Mouse (Mus musculus): ENCODE data around the gene Arid2.

Gene Arid2

DNA sequence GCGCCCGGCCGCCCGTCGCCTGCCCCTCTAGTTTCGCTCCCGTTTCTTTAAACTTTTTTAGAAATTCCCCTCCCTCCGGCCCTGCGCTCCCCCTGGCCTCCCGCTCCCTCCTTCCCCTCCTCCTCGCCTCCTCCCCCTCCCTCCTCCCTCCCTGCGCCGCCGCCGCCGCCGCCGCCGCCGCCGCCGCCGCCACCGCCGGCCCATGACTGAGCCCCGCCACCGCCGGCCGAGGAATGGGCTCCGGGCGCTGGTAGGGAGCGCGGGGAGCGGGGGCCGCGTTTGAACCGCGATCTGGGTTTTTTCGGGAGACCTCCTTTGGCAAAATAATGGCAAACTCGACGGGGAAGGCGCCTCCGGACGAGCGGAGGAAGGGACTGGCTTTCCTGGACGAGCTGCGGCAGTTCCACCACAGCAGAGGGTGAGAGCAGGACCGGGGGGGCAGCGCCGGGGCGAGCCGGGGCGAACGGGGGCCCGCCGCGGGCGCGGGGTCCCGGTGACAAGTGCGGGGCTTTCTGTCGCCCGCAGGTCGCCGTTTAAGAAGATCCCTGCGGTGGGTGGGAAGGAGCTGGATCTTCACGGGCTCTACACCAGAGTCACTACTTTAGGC lies at the start of gene Arid2:
Arid2 (plus strand) TSS at position 150 of the 607 bp plus-strand sequence.
- DNase-seq (ENCODE audit: low read depth, low spot score), result peak; percentile 67

DNA sequence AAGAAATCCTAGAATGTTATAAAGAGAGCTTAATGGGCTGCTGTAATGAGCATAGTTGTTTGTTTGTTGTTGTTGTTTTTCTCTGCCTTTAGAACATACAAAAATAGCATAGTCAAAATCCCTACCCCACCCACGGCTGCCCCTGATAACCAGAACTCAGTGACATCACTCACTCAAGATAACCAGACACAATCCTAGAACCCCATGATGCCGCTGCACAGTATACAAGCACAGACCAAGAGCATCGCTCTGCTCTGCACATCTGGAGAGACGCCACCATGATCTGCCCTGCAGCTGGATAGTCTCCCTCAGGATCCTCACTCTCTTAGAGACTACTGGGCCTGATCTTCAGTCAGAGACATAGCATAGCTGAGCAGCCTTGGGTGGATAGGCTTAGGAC lies 49.2 kb upstream of the Arid2 start:
- no peak for DNase-seq (ENCODE audit: low read depth, low spot score)

DNA sequence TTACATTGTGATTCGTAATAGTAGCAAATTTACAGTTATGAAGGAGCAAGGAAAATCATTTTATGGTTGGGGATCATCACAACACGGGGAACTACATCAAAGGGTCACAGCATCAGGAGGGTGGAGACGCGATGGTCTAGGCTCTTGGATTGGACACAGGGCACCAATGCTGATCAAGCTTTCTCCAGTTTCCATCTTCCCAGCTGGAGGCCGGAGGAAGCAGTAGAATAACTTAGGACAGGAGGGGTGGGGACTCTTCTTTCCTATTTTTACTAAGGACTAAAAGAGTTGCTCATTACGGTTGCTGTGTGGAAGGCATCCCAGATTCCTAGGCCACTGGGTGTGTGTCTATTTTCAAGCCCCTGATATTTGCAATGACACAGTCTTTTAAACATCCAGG lies 43.1 kb upstream of the Arid2 start:
- DNase-seq (ENCODE audit: low read depth, low spot score), result peak; percentile 93

DNA sequence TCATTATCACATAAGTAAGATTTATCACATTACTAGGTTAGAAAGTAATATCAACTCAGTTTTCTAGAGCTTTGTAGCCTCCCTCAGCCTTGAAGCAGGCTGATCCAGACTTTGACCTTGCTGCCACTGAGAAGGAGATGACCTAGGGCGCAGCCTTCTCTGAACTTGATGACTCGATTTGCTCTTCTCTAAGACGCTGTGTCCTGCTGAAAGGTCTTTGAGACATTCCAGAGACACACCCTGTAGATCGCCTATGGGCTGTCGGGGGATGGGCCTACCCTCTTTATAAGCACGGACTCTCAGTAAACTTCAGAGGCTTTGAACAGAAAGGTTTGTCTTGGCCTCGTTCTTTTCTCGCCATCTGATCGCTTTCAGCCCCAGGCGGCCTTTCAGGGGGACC lies 42.6 kb upstream of the Arid2 start:
- peak; percentile 99 for DNase-seq (ENCODE audit: low read depth, low spot score)

DNA sequence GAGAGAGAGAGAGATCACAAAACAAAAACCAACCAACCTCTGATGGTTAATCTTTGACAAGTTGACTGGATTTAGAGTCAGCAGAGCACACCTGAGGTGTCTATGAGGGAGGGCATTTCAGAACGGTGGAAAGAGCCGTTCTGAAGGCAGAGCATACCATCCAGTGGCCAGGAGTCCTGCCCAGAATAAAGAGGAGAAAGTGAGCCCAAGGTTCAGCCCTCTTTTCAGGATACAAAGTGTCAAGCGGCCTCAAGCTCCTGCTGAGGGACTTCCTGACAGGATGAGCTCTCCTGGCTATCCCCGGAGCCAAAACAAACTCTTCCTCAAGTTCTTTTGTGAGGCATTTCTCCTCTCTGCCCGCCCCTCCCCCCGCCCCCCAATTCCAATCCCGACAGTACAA lies 33.5 kb upstream of the Arid2 start:
- peak; percentile 97 for DNase-seq (ENCODE audit: low read depth, low spot score)

DNA sequence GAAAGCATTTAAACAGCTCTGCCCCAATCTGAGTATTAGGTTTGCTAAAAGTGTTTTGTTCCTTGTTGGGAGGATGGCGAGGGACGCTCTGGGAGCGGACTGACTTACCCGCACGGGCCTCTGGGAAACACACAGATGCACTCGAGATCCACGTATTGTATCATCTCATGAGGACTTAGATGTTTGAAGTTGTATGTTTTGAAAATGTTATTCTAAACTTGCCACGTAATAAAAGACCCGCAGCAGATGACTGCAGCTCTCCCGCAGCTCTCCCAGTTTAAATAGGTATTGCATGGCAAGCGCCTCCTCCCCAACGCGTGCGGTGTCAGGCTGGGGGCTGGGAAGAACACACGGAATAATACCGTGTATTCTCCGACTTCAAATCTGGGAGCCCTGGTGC lies 33.0 kb upstream of the Arid2 start:
- no peak for DNase-seq (ENCODE audit: low read depth, low spot score)

DNA sequence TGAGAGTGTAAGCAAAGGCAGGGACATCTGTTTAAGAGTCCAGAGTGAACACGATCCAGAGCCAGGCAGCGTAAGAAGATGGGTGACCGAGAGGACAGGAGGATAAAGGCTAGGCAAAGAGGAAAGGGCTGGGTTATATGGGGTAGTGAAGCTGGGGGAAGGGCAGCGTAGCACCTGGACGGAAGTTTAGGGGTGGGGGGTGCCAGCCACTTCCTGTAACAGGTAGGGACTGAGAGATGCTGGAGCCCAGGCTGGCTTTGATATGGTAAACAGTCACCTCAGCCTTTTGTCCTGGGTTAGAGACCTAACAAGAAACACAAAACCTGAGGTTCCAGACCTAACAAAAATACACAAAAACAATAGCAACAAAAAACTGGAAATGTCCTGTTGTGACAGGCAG lies 29.5 kb upstream of the Arid2 start:
- DNase-seq (ENCODE audit: low read depth, low spot score), result peak; percentile 89

DNA sequence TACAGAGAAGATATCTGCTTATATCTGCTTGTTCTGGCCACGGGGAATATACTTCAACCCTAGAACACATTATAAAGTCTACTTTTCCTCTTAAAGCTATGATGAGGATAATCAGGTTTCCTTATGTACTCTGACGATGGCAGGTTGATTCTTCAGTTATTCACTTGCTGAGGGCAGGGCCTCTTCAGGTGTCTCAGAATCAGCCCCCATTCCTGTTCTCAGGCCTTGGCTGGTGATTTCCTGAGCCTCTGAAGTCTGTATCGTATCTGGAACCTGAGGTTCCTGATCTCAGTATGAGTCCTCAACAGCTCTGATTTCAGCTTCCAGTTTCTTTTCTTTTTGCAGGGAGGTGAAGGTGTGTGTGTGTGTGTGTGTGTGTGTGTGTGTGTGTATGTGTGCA lies 22.7 kb upstream of the Arid2 start:
- DNase-seq (ENCODE audit: low read depth, low spot score), result no peak

DNA sequence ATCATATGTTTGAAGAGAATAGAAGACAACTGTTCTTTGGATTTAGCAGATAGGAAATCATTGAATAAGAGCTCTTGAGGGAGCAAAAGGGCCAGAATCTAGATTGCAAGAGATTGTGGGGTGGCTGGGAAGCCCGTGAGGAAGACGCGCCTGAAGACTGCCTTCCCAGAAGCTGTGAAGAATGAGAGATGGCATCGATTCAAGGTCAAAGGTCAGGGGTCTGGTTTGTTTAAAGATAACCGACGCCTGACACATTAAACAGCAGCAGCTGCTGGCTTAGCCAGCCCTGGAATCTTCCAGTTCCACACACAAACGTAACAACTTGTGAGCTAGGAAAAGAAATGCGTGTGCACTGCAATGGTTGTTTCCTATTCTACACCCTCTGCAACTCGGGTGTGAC lies 19.4 kb upstream of the Arid2 start:
- no peak for DNase-seq (ENCODE audit: low read depth, low spot score)

DNA sequence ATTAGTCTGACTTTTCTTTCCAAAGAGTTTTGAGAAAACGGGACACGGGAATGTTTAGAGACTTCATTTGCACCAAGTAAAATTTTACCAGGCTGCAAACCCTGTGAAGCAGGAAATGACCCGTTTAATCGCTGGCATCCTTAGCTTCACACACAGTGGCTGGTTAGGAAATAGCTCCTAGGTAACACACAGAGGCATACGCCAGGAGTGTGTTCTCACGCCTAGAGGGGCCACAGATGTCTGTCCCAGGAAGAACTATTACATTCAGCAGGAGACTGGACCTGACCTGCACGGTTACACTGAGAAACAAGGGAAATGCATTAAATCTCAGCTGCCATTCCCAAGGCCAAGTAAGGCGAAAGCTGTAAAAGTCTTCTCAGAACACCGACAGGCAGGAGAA lies 18.7 kb upstream of the Arid2 start:
- DNase-seq (ENCODE audit: low read depth, low spot score), result no peak

DNA sequence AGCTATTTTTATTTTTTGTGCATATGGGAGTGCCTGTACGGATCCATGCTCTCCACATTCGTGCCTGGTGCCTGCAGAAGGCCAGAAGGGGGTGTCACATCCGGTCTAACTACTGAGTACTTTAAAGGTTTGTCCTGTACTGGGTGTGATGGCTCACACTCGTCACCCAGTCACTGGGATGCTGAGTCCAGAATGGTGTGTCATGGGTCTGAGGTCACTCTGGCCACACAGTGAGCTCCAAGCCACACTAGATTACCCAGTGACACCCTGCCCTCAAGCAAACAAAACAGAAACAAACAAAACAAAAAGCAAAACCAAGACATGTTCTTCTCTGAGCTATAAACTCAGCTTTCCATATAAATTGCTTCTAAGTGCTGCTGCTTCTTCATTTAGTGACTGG lies 17.9 kb upstream of the Arid2 start:
- DNase-seq (ENCODE audit: low read depth, low spot score), result no peak

DNA sequence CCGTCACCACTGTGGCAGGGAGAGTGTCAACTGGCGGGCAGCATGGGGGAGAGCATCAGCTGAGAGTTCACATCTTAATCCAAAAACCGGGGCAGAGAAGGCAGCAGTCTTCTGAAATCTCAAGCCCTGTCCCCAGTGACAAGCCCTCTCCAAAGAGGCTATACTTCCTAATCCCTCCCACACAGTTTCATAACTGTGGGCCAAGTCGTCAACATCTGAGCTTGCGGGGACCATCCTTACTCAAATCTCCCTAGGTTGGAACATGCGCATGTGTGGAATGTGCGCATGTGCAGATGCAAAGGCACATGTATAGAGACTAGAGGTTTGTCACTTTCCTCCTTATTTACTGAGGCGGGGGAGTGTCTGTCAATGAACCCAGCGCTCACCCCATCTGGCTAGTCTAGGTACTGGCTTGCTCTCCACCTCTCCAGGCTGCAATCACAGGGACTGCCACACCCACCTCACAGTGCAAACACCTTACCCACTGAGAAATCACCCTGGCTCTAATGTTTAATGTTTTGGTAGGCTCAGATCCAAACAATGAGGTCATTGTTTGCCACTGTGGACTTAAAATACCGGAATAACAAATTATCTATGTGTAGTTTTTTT lies 16.9 kb upstream of the Arid2 start:
- peak; percentile 76 for DNase-seq (ENCODE audit: low read depth, low spot score)

DNA sequence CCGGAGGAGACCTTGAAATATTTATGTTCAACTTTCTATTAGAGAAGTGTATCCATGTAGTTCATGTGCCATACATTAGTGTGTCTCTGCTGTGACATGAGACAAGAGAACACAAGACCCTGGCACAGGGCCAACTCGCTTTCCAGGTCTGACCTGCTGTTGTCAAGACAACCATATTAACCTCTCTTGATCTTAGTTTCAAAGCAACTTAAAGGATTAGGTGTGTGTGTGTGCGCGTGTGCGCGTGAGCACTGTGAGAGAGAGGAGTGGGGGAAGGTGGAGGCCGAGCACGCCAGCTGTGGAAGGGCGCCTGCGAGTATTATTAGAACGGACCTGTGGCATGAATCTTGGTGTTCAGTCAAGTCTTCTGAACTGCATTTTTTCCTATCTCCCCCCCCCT lies 15.0 kb upstream of the Arid2 start:
- peak; percentile 58 for DNase-seq (ENCODE audit: low read depth, low spot score)

DNA sequence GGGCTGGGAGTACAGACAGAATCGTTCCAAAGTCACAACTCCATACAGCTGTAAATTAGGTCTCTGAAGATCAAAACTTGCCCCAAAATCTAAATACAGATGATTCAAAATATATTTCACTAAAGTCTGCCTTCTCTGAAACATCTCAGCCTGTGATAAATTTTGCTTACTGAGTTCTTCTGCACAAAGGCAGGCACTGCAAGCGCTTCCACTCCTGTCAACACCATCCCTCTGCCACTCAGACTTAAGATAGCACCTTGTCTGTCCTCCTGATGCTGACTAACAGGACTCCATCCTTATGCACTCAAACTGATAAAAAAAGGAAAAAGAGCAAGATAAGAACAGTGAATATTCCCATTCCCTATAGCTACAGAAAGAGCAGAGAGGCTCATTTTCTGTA lies 13.0 kb upstream of the Arid2 start:
- no peak for DNase-seq (ENCODE audit: low read depth, low spot score)

DNA sequence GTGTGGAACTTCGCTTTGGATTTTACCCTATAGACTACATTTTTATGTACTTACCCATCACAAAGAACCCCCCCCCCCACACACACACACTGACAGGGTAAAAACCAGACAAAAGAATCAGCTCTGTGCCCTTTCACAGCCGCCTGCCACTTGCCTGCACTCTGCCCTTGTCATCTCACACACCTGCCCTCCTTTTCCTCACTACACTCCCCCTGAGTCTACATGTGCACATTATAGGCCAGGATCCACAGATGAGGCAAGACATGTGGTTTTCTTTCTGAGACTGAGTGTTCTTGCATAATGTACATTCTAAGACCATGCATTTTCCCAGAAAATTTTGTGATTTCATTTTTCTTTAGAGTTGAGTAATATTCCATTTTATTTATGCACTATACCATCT lies 12.1 kb upstream of the Arid2 start:
- DNase-seq (ENCODE audit: low read depth, low spot score), result no peak

DNA sequence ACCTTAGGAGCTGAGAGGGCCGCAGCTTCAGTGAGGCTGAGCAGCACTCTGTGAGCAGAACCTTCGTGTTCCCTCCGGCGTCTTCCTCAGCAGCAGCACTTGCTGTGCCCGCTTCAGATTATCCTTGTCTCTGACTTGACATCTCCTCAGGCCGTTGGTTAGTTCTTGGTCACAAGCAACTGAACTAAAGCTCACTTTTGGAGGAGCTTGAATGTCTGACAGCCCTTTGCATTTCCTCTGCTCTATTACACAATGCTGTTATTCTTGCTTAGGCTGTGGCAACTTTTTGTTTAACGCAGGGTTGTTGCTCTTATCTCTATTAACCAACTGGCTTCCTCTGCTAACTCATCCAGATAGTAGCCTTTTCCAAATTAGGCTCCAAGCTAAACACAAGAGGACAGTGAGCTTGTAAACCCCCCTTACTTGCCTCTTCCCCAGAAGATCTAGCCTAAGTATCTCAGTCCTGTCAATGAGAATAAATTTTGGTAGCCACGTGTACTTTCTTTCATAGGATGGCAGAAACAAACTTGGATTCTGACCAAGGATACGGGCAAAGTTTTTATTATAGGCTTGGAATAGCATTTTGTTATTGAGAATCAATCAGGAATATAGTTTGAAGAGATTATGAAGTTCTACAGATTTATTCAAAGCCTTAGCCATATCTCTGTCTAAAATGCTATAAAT lies 11.4 kb upstream of the Arid2 start:
- DNase-seq (ENCODE audit: low read depth, low spot score), result no peak

DNA sequence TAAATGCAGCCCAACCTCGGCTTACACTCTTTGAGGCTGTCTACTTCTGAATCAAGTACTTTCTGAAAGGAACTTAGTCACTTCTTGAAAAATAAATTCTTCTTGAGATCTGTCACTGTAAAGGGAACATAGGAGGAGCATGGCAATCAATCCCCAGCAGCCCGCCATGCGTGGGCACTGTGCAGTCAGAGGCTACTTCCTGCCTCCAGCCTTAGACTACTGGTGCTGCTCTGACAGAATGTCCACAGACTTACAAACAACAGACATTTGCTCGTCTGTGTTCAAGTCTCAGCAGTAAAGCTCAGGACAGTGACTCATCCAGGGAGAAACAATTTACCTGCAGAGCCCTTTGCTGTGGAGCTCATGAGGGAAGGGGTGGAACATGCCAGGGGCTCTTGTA lies 10.3 kb upstream of the Arid2 start:
- DNase-seq (ENCODE audit: low read depth, low spot score), result no peak

DNA sequence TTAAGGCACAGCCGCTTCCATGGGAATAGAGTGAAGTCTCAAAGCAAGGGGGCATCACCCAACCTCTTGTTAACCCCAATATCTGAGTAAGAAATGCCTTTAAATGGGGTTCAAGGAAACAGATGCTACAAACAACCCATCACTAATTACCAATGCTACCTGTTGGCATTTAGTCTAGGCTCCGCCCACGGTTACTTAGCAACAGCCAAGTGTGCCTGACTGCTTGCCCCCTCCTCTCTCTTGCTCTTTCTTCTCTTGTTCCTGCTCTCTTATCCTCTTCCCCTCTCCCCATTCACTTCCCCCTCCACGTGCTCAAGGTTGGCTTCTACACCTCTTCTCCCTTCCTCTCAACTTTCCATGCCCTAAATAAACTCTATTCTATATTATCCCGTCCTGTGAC lies 6.1 kb upstream of the Arid2 start:
- DNase-seq (ENCODE audit: low read depth, low spot score), result peak; percentile 79

DNA sequence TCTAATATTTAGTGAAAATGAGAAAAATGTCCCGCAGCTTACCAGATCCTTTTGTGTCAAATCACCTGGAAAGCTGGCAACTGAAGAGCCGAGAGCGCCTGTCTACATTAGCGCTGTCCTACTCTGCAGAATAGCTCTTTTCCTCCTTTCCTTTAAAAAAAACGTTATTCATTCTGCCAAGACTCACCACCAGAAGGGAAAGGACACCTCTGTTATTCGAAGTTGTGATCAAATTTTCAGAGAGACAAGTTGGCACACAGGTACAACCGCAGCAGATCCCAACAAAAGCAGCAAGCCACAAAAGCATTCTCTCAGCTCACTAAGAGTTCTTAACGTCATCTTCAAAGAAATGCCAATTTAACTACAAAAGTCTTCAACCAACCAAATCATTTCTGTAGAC lies 4.2 kb upstream of the Arid2 start:
- DNase-seq (ENCODE audit: low read depth, low spot score), result no peak

DNA sequence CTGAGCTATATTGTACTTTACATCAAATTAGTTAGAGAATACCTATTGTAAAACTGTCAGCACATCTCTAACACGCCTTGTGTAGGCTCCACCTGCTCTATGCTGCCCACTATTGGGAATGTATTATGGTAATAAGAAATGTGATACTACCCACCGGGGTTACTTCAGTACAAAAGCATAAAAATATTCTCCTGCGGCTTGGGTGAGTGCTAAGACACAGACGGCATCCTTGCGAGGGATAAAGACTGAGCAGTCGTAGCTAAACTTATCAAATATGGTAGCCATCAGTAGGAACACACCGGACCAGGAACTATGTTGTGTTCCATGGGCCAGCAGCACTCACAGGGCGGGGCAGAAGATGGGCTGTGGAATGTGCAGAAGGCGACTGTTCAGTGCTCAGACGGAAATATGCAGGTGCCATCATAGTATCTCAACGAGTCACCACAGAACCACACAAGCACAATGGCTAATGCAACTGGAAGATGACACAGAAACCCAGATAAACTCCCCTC lies 3.3 kb upstream of the Arid2 start:
- DNase-seq (ENCODE audit: low read depth, low spot score), result peak; percentile 62

DNA sequence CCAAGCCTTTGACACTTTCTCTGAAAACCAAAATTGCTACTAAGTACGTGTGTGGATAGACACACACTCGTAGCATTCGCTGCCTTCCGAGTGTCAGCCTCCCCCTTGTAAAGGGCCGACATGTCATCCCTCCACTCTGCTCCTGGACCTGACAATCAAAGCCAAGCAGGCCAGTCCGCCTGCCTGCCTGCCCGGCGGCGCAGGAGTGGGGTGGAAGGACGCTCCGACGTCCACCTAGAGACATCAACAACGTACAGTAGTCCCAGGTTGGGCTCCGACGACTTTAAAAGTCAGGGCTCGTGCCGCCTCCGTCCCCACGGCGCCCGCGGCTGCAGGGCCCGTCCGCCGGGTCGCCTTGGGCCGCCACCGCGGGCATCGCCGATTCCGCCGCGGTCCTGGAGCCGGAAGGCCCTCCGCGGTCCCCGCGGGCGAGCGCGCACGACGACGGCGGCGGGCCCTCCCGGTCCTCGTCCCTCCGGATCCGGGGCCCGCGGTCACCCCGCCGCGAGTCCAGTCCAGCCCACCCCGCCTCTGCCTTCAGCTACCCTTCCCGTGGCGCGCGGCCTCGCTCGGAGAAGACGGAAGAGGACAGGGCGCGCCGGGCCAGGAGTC lies 2.5 kb upstream of the Arid2 start:
- peak; percentile 42 for DNase-seq (ENCODE audit: low read depth, low spot score)

DNA sequence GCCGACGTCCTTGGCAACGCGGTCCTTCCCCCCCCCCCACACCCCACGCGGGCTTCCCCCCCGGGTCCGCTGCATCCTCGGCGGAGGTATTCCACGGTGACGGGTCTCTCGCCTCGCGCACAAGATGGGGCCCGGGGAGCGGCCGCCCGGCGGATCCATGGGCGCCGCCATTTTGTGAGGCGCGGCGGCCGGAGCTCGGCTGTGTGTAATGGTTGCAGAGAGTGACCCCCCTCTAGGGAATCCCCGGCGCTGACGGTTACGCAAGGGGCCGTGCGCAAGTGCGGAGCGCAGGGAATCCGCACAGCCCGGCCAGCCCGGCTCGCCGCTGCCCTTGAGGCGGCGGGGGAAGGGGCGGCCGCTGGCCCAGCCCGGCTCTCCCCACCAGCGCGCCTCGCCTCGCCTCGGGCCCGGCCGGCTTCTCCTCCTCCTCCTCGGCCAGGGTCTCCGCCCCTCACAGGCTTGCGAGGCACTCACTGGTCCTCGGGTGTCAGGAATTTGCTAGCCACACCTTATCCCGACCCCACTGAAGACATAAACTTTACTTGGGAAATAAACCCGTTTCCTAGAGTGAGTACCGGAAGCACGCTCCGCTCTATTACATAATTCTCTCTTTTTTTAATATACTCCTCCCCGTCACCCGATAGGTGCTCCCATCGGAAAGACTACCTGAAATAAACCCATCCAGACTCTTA lies 1.8 kb upstream of the Arid2 start:
- DNase-seq (ENCODE audit: low read depth, low spot score), result peak; percentile 93
